Mouse (Mus musculus) monocyte, adult 5-6 weeks (primary cell): ENCODE measurements around the gene Pgbd5. TPM values are rescaled to one million over a fixed set of nuclear protein-coding genes. Genes with fewer than 3 reads are reported as not detected.

Source experiments
- ATAC-seq: fragments of 153-309, 156-312 bp; replicated peaks from 2 replicates; pipeline ENCODE4 v1.8.0; 2017; ENCODE audit warnings: mild to moderate bottlenecking; ENCODE audit not compliant: low TSS enrichment, insufficient number of reproducible peaks, severe bottlenecking, poor library complexity, low FRiP score
- total RNA-seq: library from RNA; stranded (forward); fragments of 200-1000, 200-491, 200-594 nt; gene quantifications from 3 replicates; pipeline ENCODE4 v1.2.3, GENCODE M21; 2017

Pgbd5 gene
- total RNA-seq, 1 experiment from 2014 or later, result not detected

GRCm38 (mm10) chr8:124370422-124371183 is 68.9 kb downstream of the Pgbd5 start:
- ATAC-seq, result no peak

GRCm38 (mm10) chr8:124368213-124368612 is 71.2 kb downstream of the Pgbd5 start:
- ATAC-seq, result peak; percentile 81; the same call in 1 of the 2 replicates

- no peak for ATAC-seq
Observed at GRCm38 (mm10) chr8:124363337-124363736, 76.1 kb downstream of the Pgbd5 start.

- ATAC-seq, result no peak
Observed at GRCm38 (mm10) chr8:124362589-124362988, 76.9 kb downstream of the Pgbd5 start.

- ATAC-seq, result no peak
Observed at GRCm38 (mm10) chr8:124361773-124362427, 77.6 kb downstream of the Pgbd5 start.

GRCm38 (mm10) chr8:124360911-124361310 is 78.5 kb downstream of the Pgbd5 start:
- no peak for ATAC-seq

GRCm38 (mm10) chr8:124351636-124352035 is 87.8 kb downstream of the Pgbd5 start:
- ATAC-seq, result no peak

- ATAC-seq, result peak; percentile 52
Observed at GRCm38 (mm10) chr8:124349663-124350062, 89.8 kb downstream of the Pgbd5 start.

GRCm38 (mm10) chr8:124348087-124348486 is 91.4 kb downstream of the Pgbd5 start:
- ATAC-seq, result no peak

- ATAC-seq, result peak; percentile 61
Observed at GRCm38 (mm10) chr8:124346852-124347523, 92.5 kb downstream of the Pgbd5 start.

- no peak for ATAC-seq
Observed at GRCm38 (mm10) chr8:124345098-124345497, 94.4 kb downstream of the Pgbd5 start.

GRCm38 (mm10) chr8:124343991-124344390 is 95.5 kb downstream of the Pgbd5 start:
- ATAC-seq, result no peak

- ATAC-seq, result no peak
Observed at GRCm38 (mm10) chr8:124343151-124343550, 96.3 kb downstream of the Pgbd5 start.

GRCm38 (mm10) chr8:124340360-124341068 is 98.9 kb downstream of the Pgbd5 start:
- no peak for ATAC-seq

GRCm38 (mm10) chr8:124339742-124340141 is 99.7 kb downstream of the Pgbd5 start:
- no peak for ATAC-seq

GRCm38 (mm10) chr8:124336302-124336701 is 103.2 kb downstream of the Pgbd5 start:
- ATAC-seq, result no peak

GRCm38 (mm10) chr8:124331706-124332105 is 107.8 kb downstream of the Pgbd5 start:
- no peak for ATAC-seq

- ATAC-seq, result no peak
Observed at GRCm38 (mm10) chr8:124331094-124331493, 108.4 kb downstream of the Pgbd5 start.

GRCm38 (mm10) chr8:124330433-124330832 is 109.0 kb downstream of the Pgbd5 start:
- ATAC-seq, result no peak
